Mouse (Mus musculus): ENCODE results near the gene Cd209a.
"Not testable (repeated sequence)": the region's sequence is repeated elsewhere in the genome, so short reads cannot be mapped to it uniquely, and the experiment has no call there.

Cd209a gene

DNA sequence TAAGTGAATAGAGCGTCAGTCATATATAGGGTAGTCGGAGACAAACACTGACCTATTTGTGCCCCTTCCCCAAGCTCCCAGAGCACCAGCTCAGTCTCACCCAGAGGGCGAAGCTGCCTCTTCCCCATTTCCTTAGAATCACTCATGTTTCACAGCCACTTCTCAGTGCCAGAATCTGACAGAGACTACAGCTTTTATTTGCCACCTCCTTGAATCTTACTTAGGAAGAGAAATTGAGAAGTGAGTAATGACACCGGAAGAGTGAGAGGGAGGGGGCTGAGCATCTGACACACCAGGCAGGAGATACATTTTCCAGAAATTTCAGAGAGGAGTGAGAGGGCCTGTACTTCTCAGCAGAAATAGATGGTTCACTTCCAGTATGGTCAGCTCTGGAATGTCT, at the start of gene Cd209a:
TSS of gene Cd209a (minus strand) at position 224 of the 400 bp plus-strand sequence.
- in situ Hi-C loops (cut with MseI, MboI): no loop called here

DNA sequence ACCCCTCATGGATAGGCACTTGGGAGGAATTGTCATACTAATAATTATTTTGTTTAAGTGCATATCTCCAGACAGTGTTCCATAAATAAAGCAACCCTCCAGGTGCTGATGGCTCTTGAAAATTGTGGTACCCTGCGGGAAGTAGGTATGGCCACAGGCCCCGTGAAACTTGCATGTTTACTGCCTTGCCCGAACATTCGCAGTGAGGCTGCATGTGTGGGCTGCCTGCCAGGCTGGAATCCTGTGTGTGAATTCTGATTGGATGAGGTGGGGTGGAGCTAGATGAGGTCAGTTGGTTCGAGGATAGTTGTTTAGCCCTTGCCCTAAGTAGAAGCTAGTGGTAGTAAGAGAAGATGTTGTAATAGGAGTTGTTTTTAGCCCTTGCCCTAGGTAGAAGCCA, 19.9 kb upstream of the Cd209a start:
- in situ Hi-C loops (cut with MseI, MboI): not testable (repeated sequence)

DNA sequence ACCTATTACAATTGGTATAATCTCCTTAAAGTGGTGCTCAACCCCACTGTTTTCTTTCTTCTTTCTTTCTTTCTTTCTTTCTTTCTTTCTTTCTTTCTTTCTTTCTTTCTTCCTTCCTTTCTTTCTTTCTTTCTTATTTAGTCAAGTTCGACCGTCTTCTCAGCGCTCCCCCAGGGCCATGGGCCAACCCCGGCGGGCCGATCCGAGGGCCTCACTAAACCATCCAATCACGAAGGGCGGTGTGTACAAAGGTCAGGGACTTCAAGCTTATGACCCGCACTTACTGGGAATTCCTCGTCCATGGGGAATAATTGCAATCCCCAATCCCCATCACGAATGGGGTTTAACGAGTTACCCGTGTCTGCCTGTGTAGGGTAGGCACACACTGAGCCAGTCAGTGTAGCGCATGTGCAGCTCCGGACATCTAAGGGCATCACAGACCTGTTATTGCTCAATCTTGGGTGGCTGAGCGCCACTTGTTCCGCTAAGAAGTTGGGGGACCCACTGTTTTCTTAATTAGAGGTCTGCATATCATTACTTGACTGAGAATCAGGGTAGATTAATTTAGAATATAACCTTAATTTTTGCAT, 5.6 kb upstream of the Cd209a start:
- in situ Hi-C loops (cut with MseI, MboI): no loop called here

GRCm38 (mm10) chr8:3736947-3737346, 11.8 kb downstream of the Cd209a start:
- in situ Hi-C loops (cut with MseI, MboI): no loop called here

GRCm38 (mm10) chr8:3735599-3735998, 13.2 kb downstream of the Cd209a start:
- in situ Hi-C loops (cut with MseI, MboI): no loop called here

DNA sequence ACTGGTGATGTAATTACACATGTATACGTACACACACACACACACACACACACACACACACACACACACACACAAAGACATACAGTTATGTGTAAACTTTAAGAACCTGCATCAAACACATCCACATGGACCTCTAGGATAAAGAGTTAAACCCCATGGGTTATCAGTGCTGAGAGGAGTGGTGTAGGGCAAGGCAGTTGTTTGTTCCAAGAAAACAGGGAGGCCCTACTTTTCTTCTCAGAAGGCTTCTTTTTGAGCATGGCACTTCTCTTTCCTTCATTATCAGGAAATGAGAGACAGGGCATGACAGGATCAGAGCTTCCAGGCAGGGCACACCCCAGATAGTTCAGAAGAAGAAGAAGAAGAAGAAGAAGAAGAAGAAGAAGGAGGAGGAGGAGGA, 14.7 kb downstream of the Cd209a start:
- in situ Hi-C loops (cut with MseI, MboI): no loop called here

DNA sequence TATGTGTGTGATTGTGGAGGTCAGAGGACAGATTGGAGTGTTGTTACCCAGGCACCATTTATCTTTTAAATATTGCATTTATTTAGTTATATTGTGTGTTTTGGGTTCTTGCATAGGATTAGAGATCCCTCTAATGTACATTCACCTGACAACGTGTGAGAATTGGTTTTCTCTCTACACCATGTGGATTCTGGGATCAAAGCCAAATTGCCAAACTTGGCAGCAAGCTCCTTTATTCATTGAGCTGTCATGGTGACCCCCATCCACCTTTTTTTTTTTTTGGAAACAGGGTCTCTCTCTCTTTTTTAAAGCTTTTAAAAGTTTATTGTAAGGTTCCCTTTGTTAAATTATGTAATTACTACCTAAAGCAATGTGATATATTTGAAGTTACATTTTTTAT, 27.7 kb downstream of the Cd209a start:
- in situ Hi-C loops (cut with MseI, MboI): loop anchor here in 1 of 2 experiments (5.0 kb wide), 1 partner anchor 236 kb away; no protein-coding TSS in a partner anchor

DNA sequence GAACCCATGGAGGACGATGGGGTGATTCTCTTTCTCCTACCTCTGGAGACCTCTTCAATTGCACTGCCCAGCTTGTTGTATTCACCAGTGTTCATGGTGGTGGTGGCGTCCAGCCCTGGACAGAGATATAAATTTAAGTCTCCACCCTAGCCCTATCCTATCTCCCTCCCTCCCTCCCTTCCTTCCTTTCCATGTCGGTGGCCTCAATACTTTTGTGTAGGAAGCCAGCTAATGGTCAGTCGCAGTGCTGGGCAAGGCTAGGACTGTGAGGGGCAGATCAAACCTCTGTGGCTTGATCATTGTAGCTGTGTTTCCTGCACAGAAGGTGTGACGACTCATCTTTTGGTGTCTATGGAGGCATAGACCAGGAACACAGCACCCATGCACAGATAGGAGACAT, 28.2 kb downstream of the Cd209a start, which contains the start of gene Clec4g:
TSS of gene Clec4g (minus strand) at position 101 of the 400 bp plus-strand sequence.
- in situ Hi-C loops (cut with MseI, MboI): loop anchor here in 1 of 2 experiments (5.0 kb wide), 1 partner anchor 237 kb away; no protein-coding TSS in a partner anchor

GRCm38 (mm10) chr8:3718559-3718958, 30.2 kb downstream of the Cd209a start:
- in situ Hi-C loops (cut with MseI, MboI): loop anchor here in 1 of 2 experiments (10.0 kb wide), 2 partner anchors 236 to 406 kb away; partner anchors contain the start of gene Cd209c

DNA sequence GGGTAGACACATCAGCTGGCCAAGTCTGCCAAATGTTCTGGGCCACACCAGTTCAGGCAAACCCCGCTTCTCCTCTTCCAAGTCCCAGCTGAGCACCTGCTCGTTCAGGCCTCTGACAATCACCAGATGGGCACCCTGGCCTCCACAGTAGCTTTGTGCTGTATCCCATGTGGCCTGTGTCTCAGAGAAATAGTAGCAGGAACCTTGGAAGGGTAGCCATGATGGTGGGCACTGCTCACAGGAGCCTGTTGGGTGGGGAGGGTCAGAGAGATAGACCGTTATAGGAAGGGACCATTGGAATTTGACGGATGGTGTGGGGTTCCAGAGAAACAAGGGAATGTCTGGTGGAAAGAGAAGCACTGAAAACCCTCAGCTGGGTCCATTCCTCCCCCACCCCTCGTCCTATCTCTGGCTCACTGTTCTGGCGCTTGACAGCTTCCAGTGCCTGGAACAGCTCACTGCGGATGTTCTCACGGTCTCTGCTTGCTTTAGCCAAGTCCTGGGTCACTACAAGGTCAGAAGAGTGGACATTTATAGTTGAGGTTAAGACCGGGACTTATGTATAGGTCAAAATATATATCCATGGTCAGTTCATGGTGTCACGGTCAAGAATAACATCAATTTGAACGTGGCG, 31.3 kb downstream of the Cd209a start:
- in situ Hi-C loops (cut with MseI, MboI): loop anchor here in 1 of 2 experiments (10.0 kb wide), 2 partner anchors 237 to 407 kb away; partner anchors contain the start of gene Cd209c

- in situ Hi-C loops (cut with MseI, MboI): loop anchor here in 1 of 2 experiments (10.0 kb wide), 2 partner anchors 243 to 413 kb away; partner anchors contain the start of gene Cd209c
Measured at GRCm38 (mm10) chr8:3711646-3712045, 37.1 kb downstream of the Cd209a start.

- in situ Hi-C loops (cut with MseI, MboI): loop anchor here in 1 of 2 experiments (10.0 kb wide), 2 partner anchors 244 to 414 kb away; partner anchors contain the start of gene Cd209c
Measured at GRCm38 (mm10) chr8:3710312-3710711, 38.5 kb downstream of the Cd209a start.

DNA sequence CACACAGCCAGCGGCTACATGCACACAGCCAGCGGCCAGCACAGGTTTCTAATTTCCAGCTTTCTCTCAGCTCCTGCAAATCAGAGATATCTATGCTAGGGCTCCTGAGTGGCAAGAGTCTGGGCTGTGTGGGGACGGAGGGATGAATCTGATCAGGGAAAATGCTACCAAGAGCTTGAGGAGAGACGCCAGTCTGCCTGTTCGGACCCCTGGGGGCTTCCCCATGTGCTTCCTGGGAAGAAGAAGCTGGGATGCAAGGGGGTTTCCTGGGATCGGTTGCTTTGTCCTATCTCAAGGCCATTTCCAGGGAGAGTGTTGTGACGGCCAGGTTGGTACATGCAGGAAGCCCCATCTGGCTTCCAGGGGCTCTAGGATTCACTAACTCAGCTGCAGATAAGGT, 41.2 kb downstream of the Cd209a start:
- in situ Hi-C loops (cut with MseI, MboI): no loop called here

GRCm38 (mm10) chr8:3705711-3706110, 43.1 kb downstream of the Cd209a start:
- in situ Hi-C loops (cut with MseI, MboI): no loop called here

DNA sequence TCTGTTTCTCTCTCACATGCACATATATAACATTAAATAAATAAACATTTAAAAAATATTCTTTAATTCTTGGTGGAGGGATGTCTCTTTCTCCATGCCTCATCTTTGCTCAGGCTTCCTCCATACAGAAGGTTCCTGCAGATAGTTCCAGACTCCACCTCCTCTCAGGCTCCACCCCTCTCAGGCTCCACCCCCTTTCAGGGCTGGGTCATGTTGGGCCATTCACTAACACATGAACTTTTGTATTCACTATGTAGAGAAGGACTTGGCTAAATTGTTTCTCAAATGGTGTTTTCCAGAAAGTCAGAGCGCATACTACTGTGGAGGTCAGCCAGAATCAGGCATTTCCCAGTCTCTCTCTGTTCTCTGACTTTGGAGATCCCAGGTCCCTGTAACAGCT, 47.3 kb downstream of the Cd209a start:
- in situ Hi-C loops (cut with MseI, MboI): no loop called here

DNA sequence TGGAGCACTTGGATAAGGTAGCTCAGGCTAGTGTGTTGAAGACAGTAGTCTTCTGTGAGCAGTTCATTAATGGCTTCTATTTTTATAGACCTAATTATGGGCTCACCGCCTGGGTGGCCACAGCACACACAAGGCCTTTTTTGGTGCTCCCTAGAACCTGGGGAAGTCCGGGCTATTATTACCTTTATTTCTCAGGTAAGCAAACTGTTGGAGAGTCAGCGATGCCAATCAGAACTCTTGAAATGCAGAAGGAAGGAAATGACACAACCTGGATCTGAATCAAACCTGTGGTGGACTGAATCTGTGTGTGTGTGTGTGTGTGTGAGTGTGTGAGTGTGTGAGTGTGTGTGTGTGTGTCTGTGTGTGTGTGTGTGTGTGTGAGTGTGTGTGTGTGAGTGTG, 54.7 kb downstream of the Cd209a start, which contains the start of gene Fcer2a:
TSS of gene Fcer2a (minus strand) at position 55 of the 400 bp plus-strand sequence.
- in situ Hi-C loops (cut with MseI, MboI): no loop called here
